Mouse (Mus musculus) frontal cortex, postnatal 10 days (tissue): Measurements from ENCODE around the gene Pnliprp1.

Experiments
- DNase-seq, 2 experiments: peaks; one replicate each; pipeline ENCODE4 v3.0.0; 2022; ENCODE audit warnings: low spot score in 2 of 2, mixed read lengths in 1 of 2

Pnliprp1 gene

GRCm38 (mm10) chr19:58728445-58729031 lies at the start of gene Pnliprp1:
TSS of gene Pnliprp1 (plus strand) at chr19:58728887.
- DNase-seq: peak in 1 of 2 experiments; percentile 11

- DNase-seq: no peak
These were observed 39.8 kb upstream of the Pnliprp1 start for GRCm38 (mm10) chr19:58688933-58689332.

DNA sequence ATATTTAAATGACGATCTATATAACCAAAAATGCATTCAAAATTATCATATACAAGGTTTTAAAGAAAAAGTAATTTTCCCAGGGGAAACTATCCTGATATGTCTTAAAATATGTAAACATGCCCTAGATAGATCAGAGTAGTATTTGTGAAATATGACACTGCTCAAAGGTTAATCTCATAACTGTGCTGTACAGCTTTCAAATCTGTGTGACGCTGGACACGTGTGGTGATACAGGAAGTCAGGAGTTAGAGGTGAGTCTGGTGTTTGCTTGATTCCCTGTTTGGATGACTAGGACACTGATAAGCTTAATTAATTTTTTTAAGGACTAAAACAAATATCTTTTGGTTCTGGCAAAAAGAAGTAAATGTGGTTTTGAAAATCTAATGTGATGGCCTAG lies 33.4 kb upstream of the Pnliprp1 start:
- DNase-seq: no peak

DNA sequence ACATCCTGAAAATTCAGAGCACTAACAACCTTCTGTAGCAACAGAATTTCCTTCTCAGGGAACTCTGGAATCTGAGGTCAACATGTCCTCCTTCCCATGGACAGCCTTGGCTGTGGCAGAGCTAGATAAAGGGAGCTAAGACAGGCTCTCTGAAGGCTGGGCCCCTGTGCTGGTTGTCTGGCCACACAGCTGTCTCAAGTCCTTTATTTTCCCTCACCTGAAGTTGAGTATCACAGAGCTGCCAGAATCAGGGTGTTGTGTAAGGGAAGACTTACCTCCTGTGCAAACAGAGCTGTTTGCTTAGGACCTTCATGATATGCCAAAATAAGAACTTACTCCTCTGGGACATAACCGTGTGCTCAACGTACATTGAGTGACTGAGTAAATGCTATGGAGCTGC lies 32.5 kb upstream of the Pnliprp1 start:
- no peak for DNase-seq

GRCm38 (mm10) chr19:58704556-58704955 lies 24.1 kb upstream of the Pnliprp1 start:
- DNase-seq: no peak

DNA sequence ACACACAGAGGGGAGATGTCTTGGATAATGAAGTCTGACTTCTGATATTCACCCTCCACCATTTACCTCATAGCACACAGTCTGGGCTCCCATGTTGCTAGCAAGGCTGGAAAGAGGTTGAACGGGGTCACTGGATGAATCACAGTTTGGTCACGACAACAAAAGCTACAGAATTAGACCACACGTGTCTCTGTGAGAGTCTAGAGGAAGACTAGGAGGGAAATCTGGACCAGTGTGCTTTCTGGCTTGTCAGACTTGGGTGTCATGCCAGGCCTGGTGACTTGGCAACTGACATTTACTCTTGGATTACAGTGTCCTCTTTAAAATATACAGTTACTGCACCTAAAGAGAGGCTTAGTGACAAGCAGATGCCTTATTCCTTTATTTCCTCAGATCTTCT lies 20.1 kb upstream of the Pnliprp1 start:
- no peak for DNase-seq

GRCm38 (mm10) chr19:58717925-58718324 lies 10.8 kb upstream of the Pnliprp1 start:
- DNase-seq: no peak

DNA sequence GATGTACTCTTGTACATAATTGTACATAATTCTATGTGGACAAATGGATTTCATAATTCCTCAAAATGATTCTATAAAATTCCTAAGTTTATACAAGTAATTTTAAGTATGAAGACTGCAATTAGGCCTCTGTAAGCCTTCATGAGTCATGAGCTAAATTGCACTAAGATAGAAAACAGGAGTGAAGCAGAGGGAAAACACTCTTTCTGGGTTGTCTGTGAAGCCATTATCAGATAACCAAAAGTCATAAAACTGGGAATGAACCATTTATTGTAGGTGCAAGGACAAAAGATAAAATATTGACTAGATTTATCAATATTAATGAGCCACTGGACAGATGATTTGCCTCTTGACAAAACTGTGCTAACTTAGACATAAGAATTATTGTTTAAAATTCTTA lies 8.2 kb upstream of the Pnliprp1 start:
- no peak for DNase-seq

- DNase-seq: no peak
These were observed 2.1 kb upstream of the Pnliprp1 start for GRCm38 (mm10) chr19:58726551-58726950.

DNA sequence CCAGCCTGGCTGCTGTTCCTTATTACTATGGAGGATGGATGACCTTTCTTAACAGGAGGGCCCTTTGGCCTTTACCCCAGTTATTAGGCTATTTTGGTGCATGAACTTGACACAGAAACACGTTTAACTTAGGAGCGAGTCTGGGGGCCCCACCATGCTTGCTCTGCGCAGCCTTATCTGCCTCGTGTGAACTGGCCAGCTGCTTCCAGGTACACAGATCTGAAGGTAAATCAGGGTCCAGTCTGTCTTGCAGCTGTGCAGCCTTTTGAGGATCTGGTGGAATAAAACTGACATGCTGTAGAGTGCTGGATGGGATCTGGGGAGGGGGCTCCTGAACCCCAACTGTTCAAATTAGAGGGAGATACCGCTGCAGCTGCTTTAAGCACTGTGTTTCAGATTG lies 931 bp upstream of the Pnliprp1 start:
- DNase-seq: no peak

DNA sequence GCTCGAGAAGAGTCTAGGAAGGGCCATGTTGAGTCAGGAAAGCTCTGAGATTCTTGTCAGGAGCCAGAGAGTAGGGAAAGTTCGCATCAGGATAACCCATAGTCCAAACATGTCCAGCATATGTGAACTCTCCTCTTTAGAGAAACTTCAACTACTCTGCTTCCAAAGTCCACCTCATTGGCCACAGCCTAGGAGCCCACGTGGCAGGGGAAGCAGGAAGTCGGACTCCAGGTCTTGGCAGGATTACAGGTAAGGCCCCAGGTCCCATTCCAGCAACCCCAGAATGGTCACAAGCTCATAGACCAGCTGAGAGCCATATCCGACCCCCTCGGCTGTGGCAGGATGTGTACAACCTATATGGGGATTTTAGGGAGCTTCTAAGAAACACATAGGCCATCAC lies 4.5 kb downstream of the Pnliprp1 start:
- DNase-seq: no peak

DNA sequence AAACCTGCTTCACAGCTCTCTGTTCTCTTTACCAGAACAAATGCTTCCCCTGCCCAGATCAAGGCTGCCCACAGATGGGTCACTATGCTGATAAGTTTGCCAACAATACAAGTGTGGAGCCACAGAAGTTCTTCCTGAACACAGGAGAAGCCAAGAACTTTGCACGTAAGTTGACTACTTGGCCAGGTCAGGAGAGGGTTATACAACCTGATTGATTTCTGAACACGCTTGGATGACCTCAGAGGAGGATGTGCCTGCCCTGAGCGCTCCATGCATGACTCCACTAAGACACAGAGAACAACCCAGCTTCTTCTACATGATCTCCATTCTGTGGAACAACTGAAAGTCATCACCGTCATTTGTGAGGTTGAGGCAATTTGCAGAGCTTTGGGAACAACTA lies 9.4 kb downstream of the Pnliprp1 start:
- no peak for DNase-seq

DNA sequence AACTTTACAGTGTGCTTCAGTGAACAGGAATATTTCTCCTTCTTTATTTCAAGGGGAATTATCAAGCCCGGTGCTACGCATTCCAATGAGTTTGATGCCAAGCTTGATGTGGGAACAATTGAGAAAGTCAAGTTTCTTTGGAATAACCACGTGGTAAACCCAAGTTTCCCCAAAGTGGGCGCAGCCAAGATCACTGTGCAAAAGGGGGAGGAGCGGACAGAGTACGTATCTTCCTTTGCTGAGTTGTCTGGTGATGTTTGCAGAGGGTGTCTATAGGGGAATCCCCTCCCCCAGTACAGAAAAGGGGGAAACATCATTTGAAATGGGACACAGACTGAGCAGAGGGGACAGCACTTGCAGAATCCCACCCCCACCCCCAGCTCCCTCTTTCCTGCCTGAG lies 12.3 kb downstream of the Pnliprp1 start:
- DNase-seq: no peak

GRCm38 (mm10) chr19:58742711-58743110 lies 14.0 kb downstream of the Pnliprp1 start:
- DNase-seq: no peak

DNA sequence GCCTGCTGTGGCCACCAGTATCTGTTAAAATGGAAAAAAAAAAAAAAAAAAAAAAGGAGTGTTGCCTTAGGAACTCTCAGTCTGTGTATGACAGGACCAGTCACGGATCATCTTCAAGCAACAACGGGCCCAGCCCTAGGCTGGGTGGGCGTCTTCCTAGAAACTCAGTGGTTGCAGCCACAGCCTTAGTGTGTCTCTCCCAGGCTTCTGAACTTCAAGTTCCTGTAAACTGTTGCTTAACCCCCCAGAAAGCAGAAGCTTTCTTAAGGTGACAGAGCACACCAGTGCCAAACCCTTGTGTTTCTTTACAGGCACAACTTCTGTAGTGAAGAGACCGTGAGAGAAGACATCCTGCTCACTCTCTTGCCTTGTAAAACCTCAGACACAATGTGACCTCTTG lies 15.0 kb downstream of the Pnliprp1 start:
- no peak for DNase-seq

- DNase-seq: no peak
These were observed 18.9 kb downstream of the Pnliprp1 start for GRCm38 (mm10) chr19:58747498-58748000.

DNA sequence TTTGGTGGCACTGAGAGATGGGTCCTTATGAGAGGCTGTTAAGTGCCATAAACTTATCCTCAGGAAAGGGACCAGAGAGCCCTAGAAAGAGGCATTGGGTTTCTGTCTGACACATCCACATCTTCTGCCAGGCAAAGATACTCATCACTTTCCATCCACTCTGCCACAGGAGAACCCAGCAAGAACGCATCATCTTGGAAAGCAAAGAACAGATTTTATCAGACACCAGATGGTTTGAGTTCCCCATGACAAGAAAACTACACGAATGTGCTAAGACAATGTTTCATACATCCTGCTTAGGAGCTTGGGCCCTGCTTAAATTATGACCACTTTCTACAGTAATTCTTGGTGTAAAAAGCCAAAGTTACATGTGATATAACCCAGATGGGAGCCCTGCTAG lies 22.1 kb downstream of the Pnliprp1 start:
- no peak for DNase-seq

DNA sequence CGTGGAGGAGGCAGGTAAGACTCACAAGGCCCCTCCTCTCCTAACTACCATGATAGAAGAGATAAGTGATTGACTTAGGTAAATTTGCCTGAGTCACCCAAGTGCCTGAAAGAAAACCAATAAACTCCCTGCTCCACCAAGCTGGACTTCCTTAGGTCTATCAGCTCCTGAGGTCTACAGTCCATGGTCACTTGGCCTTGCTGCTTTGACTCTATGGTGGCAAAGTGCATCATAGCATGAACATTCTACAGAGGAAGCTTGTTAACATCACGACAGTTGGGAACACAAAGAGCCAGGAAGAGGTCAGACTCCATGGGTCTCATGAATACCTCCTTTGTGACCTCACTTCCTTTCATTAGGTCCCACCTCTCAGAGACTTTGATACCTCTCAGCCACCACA lies 22.8 kb downstream of the Pnliprp1 start:
- DNase-seq: no peak

GRCm38 (mm10) chr19:58758871-58759270 lies 30.2 kb downstream of the Pnliprp1 start:
- no peak for DNase-seq

GRCm38 (mm10) chr19:58759423-58759822 lies 30.7 kb downstream of the Pnliprp1 start, which contains the start of gene Pnliprp2:
TSS of gene Pnliprp2 (plus strand) at chr19:58759719.
- DNase-seq: no peak

GRCm38 (mm10) chr19:58762316-58762715 lies 33.6 kb downstream of the Pnliprp1 start:
- DNase-seq: no peak

- DNase-seq: peak; percentile 56 to 65
These were observed 34.3 kb downstream of the Pnliprp1 start for GRCm38 (mm10) chr19:58762848-58763541.

- no peak for DNase-seq
These were observed 38.6 kb downstream of the Pnliprp1 start for GRCm38 (mm10) chr19:58767329-58767728.
